Mouse (Mus musculus) small intestine, adult 2 months (tissue): ENCODE measurements around the gene Ccnyl1.

Experiments used
- CTCF ChIP-seq: fragments of 200-500 bp; IDR thresholded peaks from 2 replicates; pipeline ENCODE4 v1.5.1; 2012; ENCODE audit warnings: low read depth, mild to moderate bottlenecking, control low read depth, inconsistent platforms, low read length, moderate library complexity, mixed read lengths; ENCODE audit not compliant: insufficient replicate concordance, insufficient read length; ENCODE audit errors: extremely low read depth
- POLR2A ChIP-seq: fragments of 200-500 bp; IDR thresholded peaks from 2 replicates; pipeline ENCODE4 v1.6.1; 2012; ENCODE audit warnings: low read depth, mild to moderate bottlenecking, control low read depth, inconsistent platforms, low read length, moderate library complexity

- TF ChIP-seq POLR2A (no peak), CTCF (no peak)
Measured at GRCm38 (mm10) chr1:64658876-64659275, 31.4 kb upstream of the Ccnyl1 start.
